Mouse (Mus musculus): ENCODE data around the gene Snapc1.

GRCm38 (mm10) chr12:73949318-73950058, 14.8 kb upstream of the Snapc1 start:
- TF ChIP-seq CTCF (IDR thresholded peaks at IDR 0.05) (no peak), EP300 (IDR thresholded peaks at IDR 0.05) (no peak)

Measured in lung, postnatal 0 days (tissue).